Mouse (Mus musculus) lung, postnatal 14 days (tissue): ENCODE data around the gene Echs1.

Experiments
- DNase-seq: peaks from one replicate; pipeline ENCODE4 v3.0.0; 2021

Gene Echs1

GRCm38 (mm10) chr7:140060936-140061831, 55.1 kb downstream of the Echs1 start:
- peak; percentile 26 for DNase-seq

- no peak for DNase-seq
Measured at GRCm38 (mm10) chr7:140059601-140060000, 56.7 kb downstream of the Echs1 start.

GRCm38 (mm10) chr7:140058528-140058927, 57.7 kb downstream of the Echs1 start:
- no peak for DNase-seq

GRCm38 (mm10) chr7:140057413-140058407, 58.6 kb downstream of the Echs1 start:
- peak; percentile 21 for DNase-seq
